Mouse (Mus musculus): ENCODE data around the gene Nemp1.

The Nemp1 gene

GRCm38 (mm10) chr10:127645791-127646190 lies 20.9 kb upstream of the Nemp1 start:
- 91% methylated on average over 2 of the region's 2 CpGs for WGBS

DNA sequence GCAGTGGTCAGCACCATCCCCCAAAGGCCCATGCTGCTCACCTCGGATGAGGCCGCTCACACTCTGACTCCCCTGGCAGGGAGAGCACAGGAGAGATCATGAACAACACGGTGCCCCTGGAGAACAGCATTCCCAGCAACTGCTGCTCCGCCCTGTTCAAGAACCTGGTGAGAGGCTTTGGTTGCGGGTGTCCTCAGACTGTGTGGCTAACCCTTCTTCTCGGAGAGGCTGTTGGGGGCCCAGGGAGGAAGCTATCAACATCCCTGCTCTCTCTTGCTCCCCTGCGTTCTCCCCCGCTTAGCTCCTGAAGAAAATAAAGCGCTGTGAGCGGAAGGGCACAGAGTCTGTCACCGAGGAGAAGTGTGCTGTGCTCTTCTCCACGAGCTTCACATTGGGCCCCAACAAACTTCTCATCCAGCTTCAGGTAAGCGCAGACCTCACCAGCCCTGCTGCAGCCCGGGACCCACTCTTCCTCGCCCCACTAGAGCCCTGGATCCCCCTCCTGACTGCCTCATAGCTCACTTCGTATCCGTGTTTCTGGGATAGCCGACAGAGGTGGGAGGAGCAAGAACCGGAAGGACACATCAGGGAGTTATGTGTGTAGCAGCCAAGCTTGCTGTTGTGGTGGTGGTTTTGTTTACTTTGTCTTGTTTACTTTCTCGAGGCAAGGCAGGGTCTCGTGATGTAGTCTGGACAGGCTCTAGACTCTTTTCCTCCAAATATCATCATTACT lies 13.6 kb upstream of the Nemp1 start:
- 70% methylated on average over 21 of the region's 21 CpGs for WGBS

- 76% methylated on average over 16 of the region's 16 CpGs for WGBS
Observed at GRCm38 (mm10) chr10:127654970-127655579, 11.6 kb upstream of the Nemp1 start.

- WGBS, result 72% methylated on average over 6 of the region's 6 CpGs
Observed at GRCm38 (mm10) chr10:127657617-127658016, 9.1 kb upstream of the Nemp1 start.

GRCm38 (mm10) chr10:127658076-127658475 lies 8.6 kb upstream of the Nemp1 start:
- 41% methylated on average over 6 of the region's 6 CpGs for whole genome bisulfite sequencing

DNA sequence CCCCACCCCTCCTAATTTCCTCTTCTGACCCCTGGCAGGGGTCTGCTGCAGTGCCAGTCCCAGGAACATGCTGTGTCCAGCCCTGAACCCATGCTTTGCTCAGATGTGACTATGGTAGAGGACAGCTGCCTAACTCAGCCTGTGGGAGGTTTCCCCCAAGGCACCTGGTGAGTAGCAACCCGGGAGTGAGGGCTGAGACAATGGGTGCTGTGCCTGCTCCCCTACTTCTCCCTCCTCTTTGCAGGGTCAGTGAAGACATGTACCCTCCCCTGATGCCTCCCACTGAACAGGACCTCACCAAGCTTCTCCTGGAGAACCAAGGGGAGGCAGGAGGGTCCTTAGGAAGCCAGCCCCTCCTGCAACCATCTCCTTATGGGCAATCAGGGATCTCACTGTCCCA lies 7.2 kb upstream of the Nemp1 start:
- WGBS, result 52% methylated on average over 1 of the region's 1 CpGs

DNA sequence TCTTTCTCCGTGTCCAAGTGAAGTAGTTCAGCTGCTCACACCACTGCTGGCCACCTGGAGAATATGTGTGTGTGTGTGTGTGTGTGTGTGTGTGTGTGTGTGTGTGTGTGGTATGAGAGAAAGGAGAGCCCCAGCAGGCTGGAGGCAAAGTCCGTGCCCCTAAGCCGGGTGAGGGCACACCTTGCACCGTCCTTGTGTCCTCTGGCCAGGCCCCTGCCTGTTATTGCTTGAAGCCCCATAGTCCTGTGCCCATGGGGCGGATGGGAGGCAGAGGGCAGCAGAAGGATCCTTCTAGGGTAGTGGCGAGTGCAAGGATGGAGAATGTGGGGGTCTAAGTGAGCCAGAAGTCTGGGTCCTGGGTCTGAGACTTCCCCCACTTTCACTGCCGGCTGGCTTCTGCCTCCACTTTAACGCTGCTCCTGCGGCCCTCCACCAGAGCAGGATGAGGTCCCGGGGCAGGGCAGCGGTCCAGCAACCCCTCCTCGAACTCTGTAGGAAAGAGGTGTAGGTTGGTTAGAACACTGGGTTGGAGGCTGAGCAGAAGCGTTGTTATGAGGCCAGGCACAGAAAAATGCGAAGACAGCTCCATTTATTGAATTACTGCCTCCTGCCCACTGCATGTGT lies 5.3 kb upstream of the Nemp1 start:
- 33% methylated on average over 14 of the region's 14 CpGs for WGBS

DNA sequence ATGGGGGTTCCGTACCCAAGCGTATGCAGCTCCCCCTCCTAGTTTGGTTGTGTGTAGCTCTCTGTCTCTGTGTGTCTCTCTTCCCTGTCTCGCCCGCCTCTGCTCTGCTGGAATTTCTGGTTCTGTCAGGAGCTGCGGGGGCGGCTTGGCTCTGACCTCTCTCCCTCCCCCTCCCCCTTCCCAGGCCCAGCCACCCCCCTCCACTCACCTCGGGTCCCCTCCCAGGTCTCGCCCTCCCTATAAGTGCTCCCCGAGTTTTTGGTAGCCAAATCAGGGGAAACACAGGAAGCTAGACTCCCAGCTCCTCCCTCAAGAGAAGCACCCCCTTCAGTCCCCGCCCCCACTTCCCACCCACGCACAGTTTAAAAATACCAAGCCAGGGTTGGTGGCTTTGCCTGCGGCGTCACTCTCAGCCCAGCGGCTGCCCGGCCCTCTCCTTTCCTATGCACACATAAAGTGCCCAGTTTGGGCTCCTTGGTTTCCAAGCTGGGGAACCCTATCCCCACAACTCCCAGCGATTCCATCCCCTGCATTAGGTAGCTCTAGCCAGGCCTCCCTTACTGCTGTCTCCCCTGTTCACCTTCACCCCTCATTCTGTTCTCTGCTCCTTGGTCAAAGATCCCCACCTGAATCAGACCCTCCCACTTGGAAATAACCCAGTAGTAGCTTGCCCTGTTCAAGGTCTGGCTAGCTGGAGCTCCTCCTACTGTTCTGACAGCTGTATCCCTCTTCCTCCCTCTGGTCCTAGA lies 4.6 kb upstream of the Nemp1 start:
- under 1% methylated on average over 16 of the region's 16 CpGs for WGBS

GRCm38 (mm10) chr10:127662666-127663253 lies 3.9 kb upstream of the Nemp1 start:
- 35% methylated on average over 19 of the region's 19 CpGs for WGBS

DNA sequence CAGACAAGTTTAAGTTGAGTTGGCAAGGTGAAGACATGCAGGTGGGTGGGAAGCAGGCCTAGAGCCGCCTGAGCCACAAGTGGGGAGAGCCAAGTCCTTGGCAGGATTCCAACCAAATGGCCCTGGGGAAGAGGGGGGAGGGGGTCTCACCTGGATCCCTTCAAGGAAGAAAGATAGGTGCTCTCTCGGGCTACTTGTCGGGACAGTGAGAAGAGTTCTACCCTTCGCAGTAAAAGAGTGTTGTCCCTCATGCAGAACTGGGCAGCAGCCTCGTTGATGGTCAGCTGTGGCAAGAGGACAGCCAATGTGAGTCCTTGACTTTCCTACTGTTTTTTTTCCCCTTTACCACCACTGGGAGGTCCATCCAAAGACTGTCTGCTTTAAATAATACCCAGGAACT lies 3.1 kb upstream of the Nemp1 start:
- 49% methylated on average over 5 of the region's 5 CpGs for WGBS

GRCm38 (mm10) chr10:127664166-127664565 lies 2.5 kb upstream of the Nemp1 start:
- WGBS, result 50% methylated on average over 16 of the region's 16 CpGs

DNA sequence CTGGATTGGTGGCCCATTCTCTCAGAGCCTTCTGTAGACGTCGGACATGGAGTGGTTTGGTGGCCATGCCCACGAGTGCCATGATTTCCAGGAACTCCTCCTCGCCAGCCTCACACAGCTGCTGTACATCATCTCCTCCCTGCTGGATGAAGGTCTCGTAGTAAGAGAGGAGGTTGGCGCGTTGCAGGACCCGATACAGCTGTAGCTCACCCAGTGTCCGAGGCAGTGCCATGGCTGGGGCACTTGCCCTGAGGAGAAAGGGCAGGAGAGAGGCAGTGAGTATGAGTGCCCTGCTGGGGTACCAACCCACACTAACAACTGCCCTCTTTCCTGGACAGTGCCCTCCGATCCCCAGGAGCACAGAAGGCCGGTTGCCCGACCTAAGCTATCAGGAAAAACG lies 1.8 kb upstream of the Nemp1 start:
- WGBS, result 44% methylated on average over 13 of the region's 13 CpGs

DNA sequence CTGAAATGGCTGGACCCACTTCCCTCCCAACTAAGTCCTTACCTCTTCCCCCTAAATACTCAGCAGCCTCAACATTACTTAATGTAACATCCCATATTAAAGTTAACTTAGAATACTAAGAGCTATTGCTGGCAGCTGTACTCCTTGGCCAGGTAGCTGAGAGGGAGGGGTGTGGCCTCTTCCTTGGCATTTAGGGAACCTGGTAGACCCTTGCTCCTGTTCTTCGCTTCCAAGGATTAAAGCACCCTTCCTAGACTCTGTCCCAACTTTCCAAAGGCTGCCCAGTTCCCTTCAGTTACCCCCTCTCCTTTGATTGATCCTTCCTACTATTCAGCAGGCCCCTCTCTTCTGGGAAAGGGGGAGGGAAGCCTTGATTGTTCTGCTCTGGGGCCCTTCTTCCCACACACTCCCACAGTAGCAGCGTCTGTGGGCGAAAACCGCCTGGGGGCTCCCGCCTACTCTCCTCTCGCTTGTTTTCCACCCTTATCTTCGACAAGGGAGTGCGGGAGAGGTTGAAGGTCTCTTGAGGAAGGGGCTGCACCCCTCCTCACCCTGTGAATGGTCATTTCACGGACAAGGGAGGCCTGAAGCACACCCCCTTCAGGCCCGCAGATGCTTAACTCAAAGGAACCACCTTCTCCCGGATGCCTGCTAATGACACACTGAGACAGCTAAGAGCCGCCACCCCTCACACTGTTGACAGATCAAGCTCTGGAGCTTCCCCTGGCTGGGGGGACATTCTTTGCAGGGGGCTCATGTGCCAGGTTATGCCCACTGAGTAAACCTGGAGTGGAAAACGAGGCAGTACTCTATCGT lies 1.1 kb upstream of the Nemp1 start:
- WGBS, result 12% methylated on average over 14 of the region's 14 CpGs

- WGBS, result 1% methylated on average over 35 of the region's 35 CpGs
Observed at GRCm38 (mm10) chr10:127667269-127668092, 780 bp downstream of the Nemp1 start.

DNA sequence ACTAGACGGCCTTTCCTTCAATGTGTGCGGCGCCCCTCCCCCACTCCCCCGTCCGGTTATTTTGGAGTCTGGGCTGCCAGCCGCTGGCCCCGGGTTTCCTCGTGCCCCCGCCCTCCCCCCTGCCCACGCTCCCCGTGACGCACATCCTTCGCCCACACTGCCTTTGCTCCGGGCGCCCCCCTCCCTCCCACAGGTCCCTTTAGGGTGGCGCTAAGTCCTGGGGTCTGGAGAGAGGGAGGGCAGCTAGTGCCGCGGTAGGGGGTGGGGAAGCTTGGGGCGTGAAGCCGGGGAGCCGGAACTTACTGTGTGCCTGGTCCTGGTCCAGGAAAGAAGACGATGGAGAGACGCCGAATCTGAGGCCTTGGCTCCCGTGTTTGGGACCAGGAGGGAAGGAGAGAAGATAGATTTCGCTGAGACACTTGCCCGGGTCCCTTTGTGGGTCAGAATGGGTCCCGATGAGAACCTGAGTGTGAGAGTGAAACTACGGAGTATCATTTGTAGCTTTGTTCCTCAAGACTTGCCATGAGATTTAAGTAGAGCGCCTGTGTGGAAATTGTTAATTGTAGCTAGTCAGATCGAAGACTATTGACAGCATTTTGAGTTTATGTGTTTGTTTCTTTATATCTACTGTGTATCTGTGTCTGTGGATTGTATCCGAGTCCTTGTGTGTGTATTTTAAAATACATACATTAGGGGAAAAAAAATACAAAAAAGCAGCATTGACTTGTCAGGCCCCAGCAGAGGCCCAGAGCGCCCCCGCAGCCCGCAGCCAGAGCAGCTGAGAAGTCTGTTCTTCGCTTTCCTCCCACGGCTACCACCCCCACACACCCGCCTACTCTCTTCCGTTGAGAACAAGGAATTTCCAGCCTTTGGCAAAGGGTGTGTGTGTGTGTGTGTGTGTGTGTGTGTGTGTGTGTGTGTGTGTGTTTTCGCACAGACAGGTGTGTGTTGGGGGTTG lies 1.7 kb downstream of the Nemp1 start, which contains the start of gene Nab2:
Gene Nab2 (minus strand): TSS at position 476 of the 958 bp plus-strand sequence.
- WGBS, result under 1% methylated on average over 40 of the region's 40 CpGs

- WGBS, result 24% methylated on average over 7 of the region's 7 CpGs
Observed at GRCm38 (mm10) chr10:127669170-127669569, 2.5 kb downstream of the Nemp1 start.

- WGBS, result 76% methylated on average over 2 of the region's 2 CpGs
Observed at GRCm38 (mm10) chr10:127670185-127670584, 3.5 kb downstream of the Nemp1 start.

- WGBS, result 54% methylated on average over 2 of the region's 2 CpGs
Observed at GRCm38 (mm10) chr10:127671276-127671675, 4.6 kb downstream of the Nemp1 start.

Data from cerebral cortex, adult 2 months (tissue).